7 mouse cellular contexts compared by ENCODE assay signal in the genomic region with DNA sequence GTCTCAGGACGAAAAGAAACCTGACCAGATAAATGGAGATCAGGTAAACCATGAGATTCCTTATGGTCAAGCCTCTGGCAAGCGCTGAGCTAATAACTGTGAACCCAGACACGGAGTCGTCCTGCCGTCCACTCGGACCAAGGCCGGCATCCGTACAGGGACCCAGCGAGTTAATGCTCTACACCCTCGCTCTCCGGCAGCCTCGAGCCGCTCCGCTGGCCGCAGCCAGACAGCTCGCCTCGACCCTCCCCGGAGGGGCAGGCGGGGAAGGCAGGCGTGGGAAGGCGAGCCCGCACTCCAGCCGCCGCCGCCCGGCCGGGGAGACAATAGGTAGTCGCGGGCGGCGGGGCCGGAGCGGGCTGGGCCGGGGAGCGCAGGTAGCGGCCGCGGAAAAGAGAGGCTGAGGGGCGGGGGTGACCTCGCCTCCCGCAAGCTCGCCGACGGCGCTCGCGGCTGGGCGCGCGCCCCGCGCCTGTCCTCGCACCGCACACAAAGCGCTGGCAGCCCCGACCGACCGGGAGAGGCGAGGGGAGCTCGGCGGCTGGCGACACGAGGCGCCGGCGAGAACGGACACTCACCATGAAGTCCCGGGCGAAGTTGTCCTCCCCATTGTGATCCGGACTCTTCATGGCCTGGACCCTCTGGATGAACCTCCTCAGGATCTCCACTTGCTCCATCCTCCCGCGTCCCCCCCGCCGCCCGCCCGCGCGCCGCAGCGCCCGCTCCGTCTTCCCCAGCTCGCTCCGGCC. TPM values are rescaled to one million over a fixed set of nuclear protein-coding genes. Genes with fewer than 3 reads are reported as not detected.
A peak's percentile ranks its signal among the peaks of the same experiment; 100 is the strongest.
DNase-seq lines count a peak whose midpoint lies in the region; ATAC-seq lines count a peak whose summit lies in the region.

No protein-coding gene starts in this region.

- peak overlapping the region; percentile 74 for H3K4me3 ChIP-seq in hindbrain, embryonic 16.5 days (ENCODE audit: low read length)
- peak overlapping the region; percentile 95 for H3K4me3 ChIP-seq in midbrain, embryonic 11.5 days (ENCODE audit: low read depth, low read length)

- H3K9me3 ChIP-seq in hindbrain, embryonic 16.5 days (ENCODE audit: control insufficient read depth, low read length): no peaks in the 10 kb centered on the region
- no peaks in the 10 kb centered on the region for H3K9me3 ChIP-seq in midbrain, embryonic 11.5 days (ENCODE audit: control insufficient read depth, low read length)

- peak; percentile 61 for DNase-seq in R1 (ENCODE audit: low read depth, low spot score)
- DNase-seq in c-Kit-negative CD71-positive TER-119-positive erythroid progenitor cells, embryonic 14.5 days (ENCODE audit: low read depth, low spot score): peak; percentile 36
- DNase-seq in frontal cortex, postnatal 25 days (ENCODE audit: low spot score in 2 of 2): peak; percentile 27 to 38
- DNase-seq in left cerebral cortex, postnatal 10 days (ENCODE audit: extremely low spot score in 1 of 2, low spot score in 2 of 2): peak; percentile 19 to 77
- DNase-seq in midbrain, embryonic 11.5 days (ENCODE audit: low spot score, missing footprints): peak; percentile 97
- DNase-seq in spleen, adult 18-20 months: peak; percentile 38 to 55

- H3K4me2 ChIP-seq in hindbrain, embryonic 16.5 days (ENCODE audit: low read length): peak overlapping the region; percentile 83
- H3K4me2 ChIP-seq in midbrain, embryonic 11.5 days: peak overlapping the region; percentile 61

- H3K36me3 ChIP-seq in hindbrain, embryonic 16.5 days (ENCODE audit: control insufficient read depth, insufficient read depth, low read length): no peaks in the 10 kb centered on the region
- H3K36me3 ChIP-seq in midbrain, embryonic 11.5 days (ENCODE audit: control insufficient read depth, insufficient read depth, low read length): no peaks in the 10 kb centered on the region

- peak overlapping the region; percentile 95 for H3K9ac ChIP-seq in hindbrain, embryonic 16.5 days (ENCODE audit: low read depth, low read length)
- H3K9ac ChIP-seq in midbrain, embryonic 11.5 days (ENCODE audit: low read length): peak overlapping the region; percentile 99

- ATAC-seq in hindbrain, embryonic 16.5 days: peak; percentile 24
- ATAC-seq in midbrain, embryonic 11.5 days (ENCODE audit: low FRiP score): peak; percentile 47; the same call in 1 of the 2 replicates

- H3K27ac ChIP-seq in hindbrain, embryonic 16.5 days (ENCODE audit: low read depth, low read length): peak overlapping the region; percentile 99
- H3K27ac ChIP-seq in midbrain, embryonic 11.5 days (ENCODE audit: low read depth, low read length): peak overlapping the region; percentile 99

- intact Hi-C loops in left cerebral cortex, postnatal 10 days (cut with DNase I): loop anchor here (10.0 kb wide), 2 partner anchors 130 to 200 kb away; partner anchors contain the start of gene Gsap

- no peaks in the 10 kb centered on the region for H3K27me3 ChIP-seq in hindbrain, embryonic 16.5 days (replicated peaks; ENCODE audit: control insufficient read depth, insufficient read depth, low read length)
- no peaks in the 10 kb centered on the region for H3K27me3 ChIP-seq in midbrain, embryonic 11.5 days (ENCODE audit: control insufficient read depth, insufficient read depth, low read length)

- H3K4me1 ChIP-seq in hindbrain, embryonic 16.5 days (ENCODE audit: control insufficient read depth, insufficient read depth, low read depth, low read length): peaks cover 14% of the 10 kb centered on the region
- peaks cover 4% of the 10 kb centered on the region for H3K4me1 ChIP-seq in midbrain, embryonic 11.5 days (ENCODE audit: control insufficient read depth, insufficient read depth, low read length)

- under 1% methylated on average over 71 of the region's 84 CpGs for WGBS in hindbrain, embryonic 16.5 days
- under 1% methylated on average over 79 of the region's 84 CpGs for WGBS in midbrain, embryonic 11.5 days

RNA-seq across cellular contexts. Expression of gene Ptpn12, which starts 0.5 kb away (rescaled TPM):
- 18.6 and 24.9 TPM in 2 replicates for polyA plus RNA-seq in hindbrain, embryonic 16.5 days (2015; fragmentation: Nextera tagmentation; extraction: Ambion mirVana)
- 10 to 100 TPM; 38.3 to 41.1 TPM for total RNA-seq in left cerebral cortex, postnatal 10 days (2021)
- 28.0 and 29.6 TPM in 2 replicates for polyA plus RNA-seq in midbrain, embryonic 11.5 days (2014; fragmentation: Nextera tagmentation; extraction: Ambion mirVana)

Comparison
In these comparisons a context has a peak if more than half of its experiments do, and no peak if none do; other contexts are left out.
1. Peak in every context shown above with its lines: DNase-seq, ATAC-seq, H3K4me3 ChIP-seq and H3K27ac ChIP-seq.
2. DNase-seq: peak in every context shown above with its lines; median percentile 97 in midbrain, embryonic 11.5 days; 61 in R1; 48 in left cerebral cortex, postnatal 10 days; 46 in spleen, adult 18-20 months; 36 in c-Kit-negative CD71-positive TER-119-positive erythroid progenitor cells, embryonic 14.5 days; 32 in frontal cortex, postnatal 25 days.